Mouse (Mus musculus): Measurements from ENCODE around the gene B3gnt7. TPM values are rescaled to one million over a fixed set of nuclear protein-coding genes. Genes with fewer than 3 reads are reported as not detected.
A peak's percentile ranks its signal among the peaks of the same experiment; 100 is the strongest.

Gene B3gnt7
- polyA plus RNA-seq, 1 experiment, result 0.19 TPM

- Histone ChIP-seq H3K27ac (ENCODE audit: insufficient read depth, low read length) (no peak overlapping the region), H3K4me1 (ENCODE audit: control insufficient read depth, insufficient read depth, low read length) (no peaks in the 10 kb centered on the region), H3K4me3 (ENCODE audit: insufficient read depth, low read length) (no peak overlapping the region)
- no peak for TF ChIP-seq CTCF (IDR thresholded peaks at IDR 0.05; ENCODE audit: borderline replicate concordance, insufficient read depth, low read length)
Measured at GRCm38 (mm10) chr1:86342371-86342770, 39.7 kb downstream of the B3gnt7 start.

- Histone ChIP-seq H3K4me1 (ENCODE audit: control insufficient read depth, insufficient read depth, low read length) (no peaks in the 10 kb centered on the region), H3K4me3 (ENCODE audit: insufficient read depth, low read length) (no peak overlapping the region), H3K27ac (ENCODE audit: insufficient read depth, low read length) (no peak overlapping the region)
- TF ChIP-seq CTCF (IDR thresholded peaks at IDR 0.05; ENCODE audit: borderline replicate concordance, insufficient read depth, low read length), result no peak
Measured at GRCm38 (mm10) chr1:86343087-86343645, 40.5 kb downstream of the B3gnt7 start.

- peak; percentile 21; the same call in 1 of the 2 replicates for TF ChIP-seq POLR2A (IDR thresholded peaks at IDR 0.05; ENCODE audit: low read depth, low read length)
- no peak for TF ChIP-seq CTCF (IDR thresholded peaks at IDR 0.05; ENCODE audit: borderline replicate concordance, insufficient read depth, low read length)
- Histone ChIP-seq H3K4me1 (ENCODE audit: control insufficient read depth, insufficient read depth, low read length) (no peaks in the 10 kb centered on the region), H3K4me3 (ENCODE audit: insufficient read depth, low read length) (no peak overlapping the region), H3K27ac (ENCODE audit: insufficient read depth, low read length) (no peak overlapping the region)
Measured at GRCm38 (mm10) chr1:86343969-86344861, 41.6 kb downstream of the B3gnt7 start.

GRCm38 (mm10) chr1:86345069-86345468 is 42.4 kb downstream of the B3gnt7 start:
- Histone ChIP-seq H3K4me3 (ENCODE audit: insufficient read depth, low read length) (no peak overlapping the region), H3K4me1 (ENCODE audit: control insufficient read depth, insufficient read depth, low read length) (no peaks in the 10 kb centered on the region), H3K27ac (ENCODE audit: insufficient read depth, low read length) (no peak overlapping the region)
- TF ChIP-seq POLR2A (IDR thresholded peaks at IDR 0.05; ENCODE audit: low read depth, low read length) (no peak), CTCF (IDR thresholded peaks at IDR 0.05; ENCODE audit: borderline replicate concordance, insufficient read depth, low read length) (no peak)

- H3K27ac ChIP-seq (ENCODE audit: insufficient read depth, low read length), result no peak overlapping the region
- H3K4me1 ChIP-seq (ENCODE audit: control insufficient read depth, insufficient read depth, low read length), result no peaks in the 10 kb centered on the region
- no peak for TF ChIP-seq CTCF (IDR thresholded peaks at IDR 0.05; ENCODE audit: borderline replicate concordance, insufficient read depth, low read length)
- TF ChIP-seq POLR2A (IDR thresholded peaks at IDR 0.05; ENCODE audit: low read depth, low read length), result no peak
- no peak overlapping the region for H3K4me3 ChIP-seq (ENCODE audit: insufficient read depth, low read length)
Measured at GRCm38 (mm10) chr1:86345956-86346355, 43.3 kb downstream of the B3gnt7 start.

GRCm38 (mm10) chr1:86346851-86347715 is 44.5 kb downstream of the B3gnt7 start:
- TF ChIP-seq CTCF (IDR thresholded peaks at IDR 0.05; ENCODE audit: borderline replicate concordance, insufficient read depth, low read length), result no peak
- TF ChIP-seq POLR2A (IDR thresholded peaks at IDR 0.05; ENCODE audit: low read depth, low read length), result no peak
- no peaks in the 10 kb centered on the region for H3K4me1 ChIP-seq (ENCODE audit: control insufficient read depth, insufficient read depth, low read length)
- H3K27ac ChIP-seq (ENCODE audit: insufficient read depth, low read length), result no peak overlapping the region
- no peak overlapping the region for H3K4me3 ChIP-seq (ENCODE audit: insufficient read depth, low read length)

- Histone ChIP-seq H3K27ac (ENCODE audit: insufficient read depth, low read length) (no peak overlapping the region), H3K4me1 (ENCODE audit: control insufficient read depth, insufficient read depth, low read length) (no peaks in the 10 kb centered on the region), H3K4me3 (ENCODE audit: insufficient read depth, low read length) (no peak overlapping the region)
- no peak for TF ChIP-seq CTCF (IDR thresholded peaks at IDR 0.05; ENCODE audit: borderline replicate concordance, insufficient read depth, low read length)
- no peak for TF ChIP-seq POLR2A (IDR thresholded peaks at IDR 0.05; ENCODE audit: low read depth, low read length)
Measured at GRCm38 (mm10) chr1:86347716-86348045, 45.0 kb downstream of the B3gnt7 start.

GRCm38 (mm10) chr1:86348083-86348482 is 45.5 kb downstream of the B3gnt7 start:
- no peak overlapping the region for H3K27ac ChIP-seq (ENCODE audit: insufficient read depth, low read length)
- no peaks in the 10 kb centered on the region for H3K4me1 ChIP-seq (ENCODE audit: control insufficient read depth, insufficient read depth, low read length)
- no peak overlapping the region for H3K4me3 ChIP-seq (ENCODE audit: insufficient read depth, low read length)
- TF ChIP-seq POLR2A (IDR thresholded peaks at IDR 0.05; ENCODE audit: low read depth, low read length) (no peak), CTCF (IDR thresholded peaks at IDR 0.05; ENCODE audit: borderline replicate concordance, insufficient read depth, low read length) (no peak)

- Histone ChIP-seq H3K4me1 (ENCODE audit: control insufficient read depth, insufficient read depth, low read length) (no peaks in the 10 kb centered on the region), H3K27ac (ENCODE audit: insufficient read depth, low read length) (no peak overlapping the region), H3K4me3 (ENCODE audit: insufficient read depth, low read length) (no peak overlapping the region)
- TF ChIP-seq POLR2A (IDR thresholded peaks at IDR 0.05; ENCODE audit: low read depth, low read length) (no peak), CTCF (IDR thresholded peaks at IDR 0.05; ENCODE audit: borderline replicate concordance, insufficient read depth, low read length) (no peak)
Measured at GRCm38 (mm10) chr1:86348801-86349200, 46.2 kb downstream of the B3gnt7 start.

Measured in embryonic fibroblast, embryonic 13.5 days (primary cell).